Mouse (Mus musculus) thymus, adult 2 months (tissue): ENCODE results near the gene Yars.

Source experiments
- CTCF ChIP-seq: fragments of 200-500 bp; IDR thresholded peaks from 2 replicates; pipeline ENCODE4 v1.5.1; 2012; ENCODE audit warnings: mild to moderate bottlenecking, control low read depth, low read length, moderate library complexity, borderline replicate concordance; ENCODE audit not compliant: control insufficient read depth, poor library complexity, insufficient read depth; ENCODE audit errors: extremely low read depth
- POLR2A ChIP-seq: fragments of 200-500 bp; IDR thresholded peaks from 2 replicates; pipeline ENCODE4 v1.6.1; 2012; ENCODE audit warnings: mild to moderate bottlenecking, low read length, control low read depth, moderate library complexity; ENCODE audit not compliant: control insufficient read depth, poor library complexity, insufficient read depth; ENCODE audit errors: extremely low read depth

GRCm38 (mm10) chr4:129194280-129194679, 4.7 kb downstream of the Yars start:
- TF ChIP-seq CTCF, result no peak
- TF ChIP-seq POLR2A, result no peak
